In the genomic region with DNA sequence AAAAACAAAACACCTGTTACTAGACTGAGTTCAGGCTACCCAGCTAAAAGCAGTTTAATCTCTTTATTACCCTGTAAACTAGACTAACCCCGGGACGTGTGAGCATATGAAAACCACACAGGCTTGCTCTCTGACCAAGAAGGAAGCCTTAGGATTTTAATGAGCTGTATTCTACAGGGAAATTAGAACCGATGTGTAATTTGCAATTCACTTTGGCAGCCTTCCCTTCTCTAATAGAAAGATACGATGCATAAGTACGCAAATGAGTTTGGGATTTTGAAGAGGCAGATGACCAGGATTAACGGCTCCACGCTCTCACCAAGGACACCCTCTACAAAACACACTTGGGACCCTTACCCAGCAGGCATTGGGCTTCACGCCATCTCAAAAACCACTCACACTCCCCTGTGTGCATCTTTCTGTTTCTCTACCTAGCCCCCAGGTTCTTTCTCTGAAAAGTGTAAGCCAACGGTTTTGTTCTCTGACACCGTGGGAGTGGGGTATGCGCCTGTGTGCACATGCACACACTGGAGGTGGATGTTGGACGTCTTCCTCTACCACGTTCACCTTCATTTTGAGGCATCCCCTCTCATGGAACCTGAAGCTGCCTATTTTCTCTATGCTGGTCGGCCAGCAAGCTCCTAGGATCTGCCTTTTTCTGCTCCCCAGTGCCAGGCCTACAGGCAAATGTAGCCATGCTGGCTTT, we compare ENCODE assay signal across 19 mouse cellular contexts. TPM values are rescaled to one million over a fixed set of nuclear protein-coding genes. Genes with fewer than 3 reads are reported as not detected.
DNase-seq lines count a peak whose midpoint lies in the region; ATAC-seq and TF ChIP-seq lines count a peak whose summit lies in the region.
"Had no signal": no experiment of that assay in that cellular context is flagged by ENCODE, and none has a peak within 500 bp of the region (broad histone marks: within the 10 kb centered on the region; RNA-seq: fewer than 3 reads in every experiment).

No protein-coding gene starts in this region.

- TF ChIP-seq CTCF in small intestine, adult 2 months (IDR thresholded peaks at IDR 0.05; ENCODE audit: extremely low read depth, insufficient read length, insufficient replicate concordance, low read depth, low read length) = no peak

- no peak overlapping the region for H3K9ac ChIP-seq in hindbrain, embryonic 14.5 days
- H3K9ac ChIP-seq in hindbrain, embryonic 12.5 days = no peak overlapping the region
- no peak overlapping the region for H3K9ac ChIP-seq in midbrain, embryonic 11.5 days (ENCODE audit: low read length)
- H3K9ac ChIP-seq in intestine, embryonic 16.5 days (ENCODE audit: low read depth, low read length) = no peak overlapping the region
- H3K9ac ChIP-seq: liver, embryonic 13.5 days had no signal

- no peaks in the 10 kb centered on the region for H3K27me3 ChIP-seq in hindbrain, embryonic 14.5 days (ENCODE audit: control insufficient read depth, insufficient read depth, low read length)
- H3K27me3 ChIP-seq in hindbrain, embryonic 12.5 days = no peaks in the 10 kb centered on the region
- no peaks in the 10 kb centered on the region for H3K27me3 ChIP-seq in midbrain, embryonic 11.5 days (ENCODE audit: control insufficient read depth, insufficient read depth, low read length)
- no peaks in the 10 kb centered on the region for H3K27me3 ChIP-seq in midbrain, embryonic 10.5 days (ENCODE audit: low read depth, poor library complexity, severe bottlenecking)
- no peaks in the 10 kb centered on the region for H3K27me3 ChIP-seq in intestine, embryonic 16.5 days (replicated peaks; ENCODE audit: control insufficient read depth, insufficient read depth, low read length)
- H3K27me3 ChIP-seq in small intestine, adult 2 months (ENCODE audit: control insufficient read depth, insufficient read depth, low read length) = no peaks in the 10 kb centered on the region
- H3K27me3 ChIP-seq: liver, embryonic 13.5 days had no signal

- no peak overlapping the region for H3K4me3 ChIP-seq in hindbrain, embryonic 14.5 days (replicated peaks; ENCODE audit: low read length)
- H3K4me3 ChIP-seq in hindbrain, embryonic 12.5 days = no peak overlapping the region
- H3K4me3 ChIP-seq in midbrain, embryonic 11.5 days (ENCODE audit: low read depth, low read length) = no peak overlapping the region
- H3K4me3 ChIP-seq in midbrain, embryonic 10.5 days = no peak overlapping the region
- H3K4me3 ChIP-seq in intestine, embryonic 16.5 days (ENCODE audit: low read length) = no peak overlapping the region
- H3K4me3 ChIP-seq in small intestine, adult 2 months (ENCODE audit: low read depth, low read length) = no peak overlapping the region
- H3K4me3 ChIP-seq: liver, embryonic 13.5 days had no signal

- H3K4me2 ChIP-seq in hindbrain, embryonic 14.5 days (replicated peaks) = no peak overlapping the region
- no peak overlapping the region for H3K4me2 ChIP-seq in hindbrain, embryonic 12.5 days (replicated peaks)
- H3K4me2 ChIP-seq in midbrain, embryonic 11.5 days = no peak overlapping the region
- H3K4me2 ChIP-seq in intestine, embryonic 16.5 days (ENCODE audit: low read depth, low read length) = no peak overlapping the region
- H3K4me2 ChIP-seq: liver, embryonic 13.5 days had no signal

- no peaks in the 10 kb centered on the region for H3K9me3 ChIP-seq in hindbrain, embryonic 14.5 days (ENCODE audit: control insufficient read depth, low read length)
- H3K9me3 ChIP-seq in hindbrain, embryonic 12.5 days (replicated peaks) = no peaks in the 10 kb centered on the region
- no peaks in the 10 kb centered on the region for H3K9me3 ChIP-seq in midbrain, embryonic 11.5 days (ENCODE audit: control insufficient read depth, low read length)
- no peaks in the 10 kb centered on the region for H3K9me3 ChIP-seq in midbrain, embryonic 10.5 days (replicated peaks)
- H3K9me3 ChIP-seq in intestine, embryonic 16.5 days (ENCODE audit: control insufficient read depth, low read length) = no peaks in the 10 kb centered on the region
- H3K9me3 ChIP-seq: liver, embryonic 13.5 days had no signal

- peak overlapping the region; percentile 7; the same call in 1 of the 2 replicates for H3K27ac ChIP-seq in hindbrain, embryonic 14.5 days
- H3K27ac ChIP-seq in hindbrain, embryonic 12.5 days = no peak overlapping the region
- no peak overlapping the region for H3K27ac ChIP-seq in midbrain, embryonic 11.5 days (ENCODE audit: low read depth, low read length)
- no peak overlapping the region for H3K27ac ChIP-seq in midbrain, embryonic 10.5 days (replicated peaks)
- peak overlapping the region; percentile 67 for H3K27ac ChIP-seq in intestine, embryonic 16.5 days (ENCODE audit: low read length)
- peak overlapping the region; percentile 90 for H3K27ac ChIP-seq in small intestine, adult 2 months (ENCODE audit: insufficient read depth, low read depth, low read length)
- H3K27ac ChIP-seq: liver, embryonic 13.5 days had no signal

- peak; percentile 61; the same call in 1 of the 2 replicates for ATAC-seq in hindbrain, embryonic 14.5 days (ENCODE audit: low FRiP score)
- no peak for ATAC-seq in hindbrain, embryonic 12.5 days (ENCODE audit: low FRiP score)
- 0 out of 2 replicates have a peak, but pooled peaks have one; percentile 30 for ATAC-seq in midbrain, embryonic 11.5 days (ENCODE audit: low FRiP score)
- peak; percentile 66 for ATAC-seq in intestine, embryonic 16.5 days

- DNase-seq in hindbrain, embryonic 14.5 days (ENCODE audit: low spot score) = peak; percentile 55
- peak; percentile 39 for DNase-seq in midbrain, embryonic 11.5 days (ENCODE audit: low spot score, missing footprints)
- no peak for DNase-seq in midbrain, embryonic 10.5 days (ENCODE audit: low spot score)
- no peak for DNase-seq in layer of hippocampus, postnatal 25 days (ENCODE audit: extremely low spot score in 1 of 2, low spot score in 1 of 2)
- DNase-seq in lung, postnatal 10 days = no peak
- DNase-seq: liver, embryonic 13.5 days; lung, postnatal 36 days; right cerebral cortex, postnatal 4 days; thymus, postnatal 14 days had no signal

- 53% methylated on average over 14 of the region's 14 CpGs for WGBS in hindbrain, embryonic 14.5 days
- 80% methylated on average over 14 of the region's 14 CpGs for WGBS in hindbrain, embryonic 12.5 days
- 81% methylated on average over 14 of the region's 14 CpGs for WGBS in midbrain, embryonic 11.5 days
- 88% methylated on average over 14 of the region's 14 CpGs for WGBS in midbrain, embryonic 10.5 days
- WGBS in intestine, embryonic 16.5 days = 76% methylated on average over 14 of the region's 14 CpGs
- 50% methylated on average over 14 of the region's 14 CpGs for WGBS in small intestine, adult 2 months

- H3K4me1 ChIP-seq in hindbrain, embryonic 14.5 days (replicated peaks; ENCODE audit: control insufficient read depth, insufficient read depth, low read length) = 0 out of 2 replicates have a peak, but pooled peaks cover 5% of the 10 kb centered on the region
- no peaks in the 10 kb centered on the region for H3K4me1 ChIP-seq in hindbrain, embryonic 12.5 days
- no peaks in the 10 kb centered on the region for H3K4me1 ChIP-seq in midbrain, embryonic 11.5 days (ENCODE audit: control insufficient read depth, insufficient read depth, low read length)
- peaks cover 3% of the 10 kb centered on the region; the same call in 1 of the 2 replicates for H3K4me1 ChIP-seq in midbrain, embryonic 10.5 days
- H3K4me1 ChIP-seq in intestine, embryonic 16.5 days (ENCODE audit: control insufficient read depth, insufficient read depth, low read length) = peaks cover 10% of the 10 kb centered on the region; the same call in 1 of the 2 replicates
- H3K4me1 ChIP-seq in small intestine, adult 2 months (ENCODE audit: control insufficient read depth, insufficient read depth, insufficient read length, low read length) = peaks cover 28% of the 10 kb centered on the region; the same call in 1 of the 2 replicates
- H3K4me1 ChIP-seq: liver, embryonic 13.5 days had no signal

- no peaks in the 10 kb centered on the region for H3K36me3 ChIP-seq in hindbrain, embryonic 14.5 days (replicated peaks; ENCODE audit: control insufficient read depth, insufficient read depth)
- H3K36me3 ChIP-seq in hindbrain, embryonic 12.5 days = no peaks in the 10 kb centered on the region
- no peaks in the 10 kb centered on the region for H3K36me3 ChIP-seq in midbrain, embryonic 11.5 days (ENCODE audit: control insufficient read depth, insufficient read depth, low read length)
- H3K36me3 ChIP-seq in midbrain, embryonic 10.5 days = no peaks in the 10 kb centered on the region
- no peaks in the 10 kb centered on the region for H3K36me3 ChIP-seq in intestine, embryonic 16.5 days (ENCODE audit: control insufficient read depth, insufficient read depth, low read length)
- H3K36me3 ChIP-seq in small intestine, adult 2 months (ENCODE audit: control insufficient read depth, insufficient read depth, low read length) = no peaks in the 10 kb centered on the region
- H3K36me3 ChIP-seq: liver, embryonic 13.5 days had no signal

- no peak for TF ChIP-seq POLR2A in small intestine, adult 2 months (IDR thresholded peaks at IDR 0.05; ENCODE audit: low read depth, low read length)

RNA-seq across cellular contexts. Expression of a gene that starts 18.6 kb away (rescaled TPM):
- 1.3 and 1.6 TPM in 2 replicates for polyA plus RNA-seq in hindbrain, embryonic 14.5 days (2014; fragmentation: Nextera tagmentation; extraction: Ambion mirVana)
- 0.39 and 0.93 TPM in 2 replicates for polyA plus RNA-seq in hindbrain, embryonic 12.5 days (2016; fragmentation: Nextera tagmentation; extraction: Ambion mirVana)
- polyA plus RNA-seq in midbrain, embryonic 11.5 days (2014; fragmentation: Nextera tagmentation; extraction: Ambion mirVana) = 0.23 and 0.48 TPM in 2 replicates
- polyA plus RNA-seq in midbrain, embryonic 10.5 days (2016; fragmentation: Nextera tagmentation; extraction: Ambion mirVana) = 0.14 TPM in 1 of 2 replicates, not detected in the other
- 734 and 860 TPM in 2 replicates for polyA plus RNA-seq in intestine, embryonic 16.5 days (2015; fragmentation: Nextera tagmentation; extraction: Ambion mirVana)
- 137 and 221 TPM in 2 replicates for polyA plus RNA-seq in small intestine, adult 2 months (2012; rRNA removed)
- total RNA-seq in layer of hippocampus, postnatal 25 days (2021) = under 1 TPM; 0.45 to 0.59 TPM

RNA-seq across cellular contexts. Expression of a gene that starts 24.6 kb away (rescaled TPM):
- 0.41 and 1.6 TPM in 2 replicates for polyA plus RNA-seq in hindbrain, embryonic 14.5 days (2014; fragmentation: Nextera tagmentation; extraction: Ambion mirVana)
- polyA plus RNA-seq in hindbrain, embryonic 12.5 days (2016; fragmentation: Nextera tagmentation; extraction: Ambion mirVana) = 0.15 and 0.17 TPM in 2 replicates
- 0.11 and 0.16 TPM in 2 replicates for polyA plus RNA-seq in midbrain, embryonic 11.5 days (2014; fragmentation: Nextera tagmentation; extraction: Ambion mirVana)
- 0.25 TPM in 1 of 2 replicates, not detected in the other for polyA plus RNA-seq in midbrain, embryonic 10.5 days (2016; fragmentation: Nextera tagmentation; extraction: Ambion mirVana)
- polyA plus RNA-seq in intestine, embryonic 16.5 days (2015; fragmentation: Nextera tagmentation; extraction: Ambion mirVana) = 0.18 and 0.24 TPM in 2 replicates
- 0.08 and 1.0 TPM in 2 replicates for polyA plus RNA-seq in small intestine, adult 2 months (2012; rRNA removed)
- total RNA-seq in layer of hippocampus, postnatal 25 days (2021) = under 1 TPM in 1 of 2 experiments, not detected in 1; 0.07 TPM
- polyA plus RNA-seq: heart, embryonic 14.5 days had no signal

RNA-seq across cellular contexts. Expression of a gene that starts 48.5 kb away (rescaled TPM):
- polyA plus RNA-seq in hindbrain, embryonic 14.5 days (2014; fragmentation: Nextera tagmentation; extraction: Ambion mirVana) = not detected in 2 replicates
- not detected in 2 replicates for polyA plus RNA-seq in hindbrain, embryonic 12.5 days (2016; fragmentation: Nextera tagmentation; extraction: Ambion mirVana)
- polyA plus RNA-seq in midbrain, embryonic 11.5 days (2014; fragmentation: Nextera tagmentation; extraction: Ambion mirVana) = not detected in 2 replicates
- polyA plus RNA-seq in midbrain, embryonic 10.5 days (2016; fragmentation: Nextera tagmentation; extraction: Ambion mirVana) = not detected in 2 replicates
- polyA plus RNA-seq in intestine, embryonic 16.5 days (2015; fragmentation: Nextera tagmentation; extraction: Ambion mirVana) = 0.24 TPM in 1 of 2 replicates, not detected in the other
- polyA plus RNA-seq in small intestine, adult 2 months (2012; rRNA removed) = not detected in 2 replicates
- not detected for total RNA-seq in layer of hippocampus, postnatal 25 days (2021)
- total RNA-seq: adrenal gland, postnatal 36 days; gastrocnemius, postnatal 4 days; layer of hippocampus, adult 18-20 months; left cerebral cortex, postnatal 10 days had no signal
- polyA plus RNA-seq: embryonic facial prominence, embryonic 14.5 days; frontal cortex, adult 2 months; heart, embryonic 14.5 days; liver, embryonic 13.5 days had no signal

Comparison
In these comparisons a context has a peak if more than half of its experiments do, and no peak if none do; other contexts are left out.
1. DNase-seq: peak in hindbrain, embryonic 14.5 days (single experiment) and midbrain, embryonic 11.5 days (single experiment); none in midbrain, embryonic 10.5 days (single experiment), layer of hippocampus, postnatal 25 days (0 of 2) and lung, postnatal 10 days (single experiment).
2. H3K27ac ChIP-seq: peak in hindbrain, embryonic 14.5 days (single experiment), intestine, embryonic 16.5 days (single experiment) and small intestine, adult 2 months (single experiment); none in hindbrain, embryonic 12.5 days (single experiment), midbrain, embryonic 11.5 days (single experiment) and midbrain, embryonic 10.5 days (single experiment).
3. RNA of a gene that starts 18.6 kb away (polyA plus RNA-seq): 734 to 860 TPM in intestine, embryonic 16.5 days and 137 to 221 TPM in small intestine, adult 2 months; 1.3 to 1.6 TPM in hindbrain, embryonic 14.5 days, 0.23 to 0.48 TPM in midbrain, embryonic 11.5 days, 0.39 to 0.93 TPM in hindbrain, embryonic 12.5 days and 0.14 TPM in midbrain, embryonic 10.5 days; every median in the first group is over 10 times any median in the second.